Mouse (Mus musculus) heart, postnatal 10 days (tissue): Measurements from ENCODE around the gene Ogfr. TPM values are rescaled to one million over a fixed set of nuclear protein-coding genes. Genes with fewer than 3 reads are reported as not detected.

Source experiments
- DNase-seq, 2 experiments: peaks; one replicate each; pipeline ENCODE4 v3.0.0; 2021
- intact Hi-C: fragments of 180-260 bp; cut with DNase I; formaldehyde crosslinking; loops from one replicate; pipeline ENCODE4 v1.15.1; 2025
- total RNA-seq, 2 experiments: library from RNA; stranded (reverse); gene quantifications; 2 replicates each; pipeline ENCODE4 v1.2.3; 2021

Gene Ogfr
- 10 to 100 TPM; 42.6 to 48.8 TPM for total RNA-seq

- intact Hi-C loops: no loop called here
- peak; percentile 89 for DNase-seq
These were observed at the start of gene Ogfr for GRCm38 (mm10) chr2:180589123-180589831. Gene Ogfr, plus strand, starts transcription at chr2:180589245.

DNA sequence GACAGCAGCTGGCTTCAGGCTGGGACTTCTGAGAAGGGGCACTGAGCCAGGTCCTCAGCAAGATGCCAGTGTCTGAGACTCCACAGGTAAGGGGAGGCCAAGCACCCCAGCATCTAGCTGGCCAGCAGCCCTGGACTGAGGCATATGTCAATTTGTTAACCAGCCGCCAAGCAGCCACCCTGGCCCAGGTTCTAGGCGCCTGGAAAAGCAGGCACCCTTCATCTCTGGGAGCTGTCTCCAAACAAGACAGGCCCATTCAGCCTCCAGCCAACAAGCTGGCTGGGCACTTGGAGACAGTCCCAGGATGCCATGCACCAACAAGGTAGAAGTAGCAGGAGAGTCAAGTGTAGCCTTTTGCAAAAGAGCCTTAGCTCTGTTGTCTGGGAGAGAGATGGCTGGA is 45.4 kb upstream of the Ogfr start:
- intact Hi-C loops: no loop called here
- no peak for DNase-seq

- DNase-seq: no peak
- intact Hi-C loops: no loop called here
These were observed 44.0 kb upstream of the Ogfr start for GRCm38 (mm10) chr2:180545046-180545445.

DNA sequence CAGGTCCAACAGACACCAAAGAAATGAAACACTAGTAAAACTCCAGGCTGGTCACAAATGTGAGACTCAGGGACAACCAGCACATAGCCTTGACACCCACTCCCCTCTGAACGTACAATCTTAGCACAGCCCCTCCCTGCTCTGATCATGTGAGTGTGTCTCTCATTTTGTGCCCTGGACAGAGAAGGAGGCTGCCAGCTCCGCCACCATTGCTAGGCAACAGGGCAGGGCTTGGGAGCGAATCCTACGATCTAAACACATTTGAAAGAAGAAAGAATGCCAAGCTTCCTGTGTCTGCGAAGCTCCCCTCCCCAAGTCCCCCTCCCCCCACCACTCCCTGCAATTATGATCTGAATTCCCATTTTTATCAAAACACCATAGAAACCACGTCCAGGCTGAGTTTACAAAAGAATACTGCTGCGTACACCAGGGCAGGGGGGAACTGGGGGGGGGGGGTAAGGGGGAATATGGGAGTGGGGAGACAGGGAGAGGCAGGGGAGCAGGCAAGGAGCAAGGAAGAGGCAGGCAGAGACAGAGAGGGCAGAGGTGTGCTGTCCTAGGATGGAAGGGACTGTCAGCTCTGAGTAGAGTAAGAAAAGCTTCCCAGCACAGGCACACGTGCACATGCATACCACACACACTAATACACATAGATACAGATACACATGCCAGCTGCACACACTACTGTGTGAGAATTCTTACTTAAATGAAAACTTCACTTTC is 41.5 kb upstream of the Ogfr start:
- no peak for DNase-seq
- intact Hi-C loops: no loop called here

- intact Hi-C loops: no loop called here
- no peak for DNase-seq
These were observed 36.7 kb upstream of the Ogfr start for GRCm38 (mm10) chr2:180552340-180552739.

DNA sequence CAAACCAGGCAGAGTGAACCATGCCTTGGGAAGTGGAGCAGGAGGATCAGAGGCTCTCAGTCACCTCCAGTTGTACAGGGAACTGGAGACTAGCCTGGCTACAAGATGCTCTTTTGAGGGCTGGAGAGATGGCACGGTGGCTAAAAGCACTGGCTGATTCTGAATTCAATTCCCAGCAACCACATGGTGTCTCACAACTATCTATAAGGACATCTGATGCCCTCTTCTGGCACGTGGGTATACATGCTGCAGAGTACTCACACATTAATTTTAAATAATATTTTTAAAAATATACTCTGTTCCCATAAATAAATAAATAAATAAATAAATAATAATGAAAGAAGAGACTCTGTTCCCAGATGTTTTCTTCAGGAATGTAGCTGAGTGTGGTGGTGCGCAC is 33.8 kb upstream of the Ogfr start:
- intact Hi-C loops: no loop called here

GRCm38 (mm10) chr2:180556470-180556869 is 32.6 kb upstream of the Ogfr start:
- intact Hi-C loops: no loop called here
- no peak for DNase-seq

More for the DNA sequence above, 33.8 kb upstream of the Ogfr start:
- DNase-seq: no peak

- no peak for DNase-seq
- intact Hi-C loops: no loop called here
These were observed 28.8 kb upstream of the Ogfr start for GRCm38 (mm10) chr2:180560245-180560644.

DNA sequence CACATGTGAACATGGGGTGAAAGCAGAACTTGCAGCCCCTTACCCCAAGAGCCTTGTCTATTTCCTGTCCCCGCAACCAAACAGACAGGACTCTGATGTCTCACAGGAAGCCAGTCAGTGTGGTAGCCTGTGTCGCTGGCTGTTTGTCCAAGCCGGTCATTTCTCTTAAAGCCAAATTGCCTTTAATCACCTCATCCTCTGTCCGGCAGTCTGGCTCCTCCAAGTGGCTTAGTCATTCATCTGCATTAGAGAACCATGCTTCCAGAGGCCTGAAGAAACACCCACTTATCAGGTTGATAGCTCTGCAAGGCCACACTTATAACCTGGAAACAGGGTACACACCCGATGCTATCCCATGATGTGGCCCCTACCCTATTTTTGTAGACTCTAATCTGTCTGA is 26.9 kb upstream of the Ogfr start:
- intact Hi-C loops: no loop called here
- DNase-seq: no peak

GRCm38 (mm10) chr2:180563296-180563695 is 25.7 kb upstream of the Ogfr start:
- DNase-seq: no peak
- intact Hi-C loops: no loop called here

DNA sequence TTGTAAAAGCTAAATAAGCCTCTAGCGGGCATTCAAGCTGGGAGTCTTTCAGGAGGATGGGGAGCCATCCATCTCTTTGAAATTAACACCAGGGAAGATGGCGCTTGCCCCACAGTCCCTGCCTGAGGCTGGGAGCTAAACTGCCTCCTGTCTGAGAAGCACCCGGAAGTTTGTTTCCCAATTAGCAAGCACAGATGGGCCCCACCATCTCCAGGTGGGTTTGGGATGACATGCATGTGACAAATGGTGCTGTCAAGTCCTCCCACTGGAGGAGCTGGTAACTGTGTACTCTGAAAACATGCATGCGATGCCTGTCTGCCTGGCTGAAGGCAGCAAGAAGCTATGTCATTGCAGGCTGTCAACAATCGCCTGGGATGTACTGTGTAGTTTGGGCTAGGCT is 25.2 kb upstream of the Ogfr start:
- intact Hi-C loops: no loop called here
- DNase-seq: no peak

- DNase-seq: peak; percentile 41 to 69
- intact Hi-C loops: loop anchor here (1.0 kb wide), 1 partner anchor 179 kb away; no protein-coding TSS in a partner anchor
These were observed 22.7 kb upstream of the Ogfr start for GRCm38 (mm10) chr2:180566240-180566913.

- DNase-seq: peak; percentile 75 to 78
- intact Hi-C loops: no loop called here
These were observed 19.9 kb upstream of the Ogfr start for GRCm38 (mm10) chr2:180569028-180569643.

DNA sequence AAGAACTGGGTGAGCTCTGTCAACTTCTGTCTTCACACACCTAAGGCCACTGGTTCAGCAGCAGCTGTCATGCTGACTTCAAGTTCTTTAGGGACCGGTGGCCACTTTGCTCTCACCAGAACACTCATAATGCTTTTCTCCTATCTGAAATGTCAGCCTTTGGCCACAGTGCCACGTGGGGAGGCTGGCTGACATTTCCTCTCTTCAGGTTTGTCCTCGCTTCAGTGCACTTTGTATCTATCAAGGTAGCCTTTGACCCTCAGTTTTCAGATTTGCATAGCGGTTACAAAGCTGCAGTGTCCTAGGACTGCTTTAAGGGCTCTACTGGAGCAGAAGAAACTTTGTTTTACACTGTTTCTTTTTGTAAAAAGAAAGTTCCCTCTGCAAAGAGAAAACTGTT is 12.6 kb upstream of the Ogfr start:
- DNase-seq: no peak
- intact Hi-C loops: no loop called here

- intact Hi-C loops: loop anchor here (1.0 to 2.0 kb wide), 3 partner anchors 105 to 230 kb away; no protein-coding TSS in a partner anchor
- peak; percentile 75 to 84 for DNase-seq
These were observed 10.4 kb upstream of the Ogfr start for GRCm38 (mm10) chr2:180578686-180579085.

- peak; percentile 44 to 52 for DNase-seq
- intact Hi-C loops: loop anchor here (5.0 kb wide), 1 partner anchor 309 kb away; the partner anchor contains the start of gene Cables2
These were observed 8.0 kb upstream of the Ogfr start, which contains the start of gene Mrgbp for GRCm38 (mm10) chr2:180581002-180581401. Gene Mrgbp, plus strand, starts transcription at chr2:180581304.

- peak; percentile 98 to 99 for DNase-seq
- intact Hi-C loops: loop anchor here (1.0 to 5.0 kb wide), 2 partner anchors 163 to 310 kb away; partner anchors contain the start of gene Cables2
These were observed 6.4 kb upstream of the Ogfr start for GRCm38 (mm10) chr2:180582481-180583153.

GRCm38 (mm10) chr2:180583154-180583507 is 5.9 kb upstream of the Ogfr start:
- peak in 1 of 2 experiments; percentile 12 for DNase-seq
- intact Hi-C loops: loop anchor here (5.0 kb wide), 1 partner anchor 311 kb away; the partner anchor contains the start of gene Cables2

DNA sequence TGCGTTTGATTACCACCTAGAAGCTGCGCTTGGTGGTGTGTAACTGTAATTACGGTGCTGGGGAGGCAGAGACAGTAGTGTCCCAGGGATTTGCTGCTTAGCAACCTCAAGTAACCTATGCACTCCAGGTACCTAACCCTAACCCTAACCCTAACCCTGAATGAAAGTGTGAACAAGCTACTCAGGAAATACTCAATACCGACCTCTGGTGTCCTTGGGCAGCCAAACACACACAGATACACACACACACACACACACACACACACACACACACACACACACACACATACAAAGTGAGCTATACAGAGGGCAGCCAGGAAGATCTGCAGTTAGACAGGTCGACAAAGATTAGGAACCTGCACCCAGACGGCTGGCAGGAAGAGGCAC is 316 bp upstream of the Ogfr start:
- DNase-seq: no peak
- intact Hi-C loops: no loop called here

DNA sequence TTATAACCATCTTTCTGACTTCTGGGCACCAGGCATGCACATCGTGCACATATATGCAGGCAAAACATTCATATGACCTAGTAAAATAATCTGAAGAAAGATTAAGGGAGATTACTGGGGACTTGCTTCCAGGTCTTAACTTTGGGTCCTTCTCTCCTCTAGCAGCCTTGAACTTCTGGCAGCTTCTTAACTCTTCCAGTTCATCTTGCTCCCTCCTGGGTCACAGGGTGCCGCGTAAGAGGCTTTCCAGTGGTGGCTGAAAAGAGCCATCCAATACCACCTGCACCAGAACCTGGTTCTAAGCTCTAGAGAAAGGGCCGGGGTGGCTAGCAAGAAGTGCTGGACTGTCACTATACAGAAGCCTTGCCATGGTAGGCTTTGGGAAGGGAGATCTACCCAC is 8.4 kb downstream of the Ogfr start, which contains the start of gene Col9a3:
Gene Col9a3 (plus strand): TSS at position 301 of the 400 bp plus-strand sequence.
- intact Hi-C loops: no loop called here
- no peak for DNase-seq
